Mouse (Mus musculus): Measurements from ENCODE around the gene Ift88. TPM values are rescaled to one million over a fixed set of nuclear protein-coding genes. Genes with fewer than 3 reads are reported as not detected.

Ift88 gene
- total RNA-seq, 2 experiments from 2014 or later, result 17.0 to 19.4 TPM

- intact Hi-C loops (cut with DNase I), result no loop called here
- DNase-seq, result no peak
Measured at GRCm38 (mm10) chr14:57565626-57566025, 141.8 kb downstream of the Ift88 start.

Other genes with a start within 250 kb of the Ift88 start
- gene Cryl1, start 25.5 kb upstream of the Ift88 start, total RNA-seq (2021), result 10 to 100 TPM; 15.0 to 16.6 TPM
- gene Il17d, start 100.7 kb downstream of the Ift88 start, total RNA-seq (2021), result 10 to 100 TPM; 20.6 to 21.6 TPM
- gene Eef1akmt1, start 147.6 kb downstream of the Ift88 start, total RNA-seq (2021), result 10 to 100 TPM; 29.4 to 29.6 TPM
- gene Xpo4, start 241.4 kb downstream of the Ift88 start, total RNA-seq (2021), result 10 to 100 TPM; 18.5 to 20.1 TPM

Data from left cerebral cortex, postnatal 4 days (tissue).